In genomic region chr10:81626994-81627835, GRCm38 (mm10) we compare ENCODE assay signal across 8 mouse cellular contexts. TPM values are rescaled to one million over a fixed set of nuclear protein-coding genes. Genes with fewer than 3 reads are reported as not detected.
DNase-seq lines count a peak whose midpoint lies in the region; ATAC-seq and TF ChIP-seq lines count a peak whose summit lies in the region.

Gene Sirt6 (minus strand): TSS chr10:81627797.

- H3K36me3 ChIP-seq in embryonic facial prominence, embryonic 14.5 days (ENCODE audit: control insufficient read depth, insufficient read depth, low read length): peaks cover 36% of the 10 kb centered on the region
- H3K36me3 ChIP-seq in limb, embryonic 14.5 days (ENCODE audit: control insufficient read depth, insufficient read depth, low read length): peaks cover 37% of the 10 kb centered on the region
- peaks cover 15% of the 10 kb centered on the region for H3K36me3 ChIP-seq in midbrain, postnatal 0 days (ENCODE audit: insufficient read depth, low read length)

- TF ChIP-seq POLR2A in limb, embryonic 14.5 days (IDR thresholded peaks at IDR 0.05; ENCODE audit: borderline replicate concordance, extremely low read depth, insufficient read depth, insufficient read length): 0 out of 2 replicates have a peak, but pooled peaks have one; percentile 4

- DNase-seq in 3T3-L1 (ENCODE audit: low read depth, low spot score): peak; percentile 97
- peak; percentile 67 to 82 for DNase-seq in adrenal gland, postnatal 4 days (ENCODE audit: low spot score in 2 of 2)
- peak; percentile 99 for DNase-seq in embryonic facial prominence, embryonic 14.5 days (ENCODE audit: low spot score)
- peak; percentile 91 for DNase-seq in heart, adult 8-10 months (ENCODE audit: low spot score)
- DNase-seq in kidney, adult 9 months: peak; percentile 95
- DNase-seq in limb, embryonic 14.5 days (ENCODE audit: low spot score): peak; percentile 95
- peak; percentile 97 for DNase-seq in midbrain, postnatal 0 days (ENCODE audit: low spot score)
- peak; percentile 77 to 81 for DNase-seq in spleen, postnatal 14 days (ENCODE audit: low spot score in 2 of 2)

- WGBS in embryonic facial prominence, embryonic 14.5 days: 4% methylated on average over 40 of the region's 40 CpGs
- 4% methylated on average over 39 of the region's 40 CpGs for WGBS in limb, embryonic 14.5 days
- WGBS in midbrain, postnatal 0 days: 5% methylated on average over 40 of the region's 40 CpGs

- TF ChIP-seq CTCF in midbrain, postnatal 0 days (IDR thresholded peaks at IDR 0.05): no peak

- no peaks in the 10 kb centered on the region for H3K27me3 ChIP-seq in embryonic facial prominence, embryonic 14.5 days (replicated peaks; ENCODE audit: control insufficient read depth, insufficient read depth, low read length)
- H3K27me3 ChIP-seq in limb, embryonic 14.5 days (ENCODE audit: control insufficient read depth, insufficient read depth, low read length): no peaks in the 10 kb centered on the region
- H3K27me3 ChIP-seq in midbrain, postnatal 0 days (ENCODE audit: insufficient read depth, low read length): no peaks in the 10 kb centered on the region

- peak within 1 kb of the TSS; percentile 75 for H3K4me3 ChIP-seq in embryonic facial prominence, embryonic 14.5 days (ENCODE audit: low read depth, low read length)
- peak within 1 kb of the TSS; percentile 65 for H3K4me3 ChIP-seq in limb, embryonic 14.5 days (replicated peaks; ENCODE audit: low read length)
- peak within 1 kb of the TSS; percentile 72 for H3K4me3 ChIP-seq in midbrain, postnatal 0 days (ENCODE audit: low read depth, low read length)

- peak within 1 kb of the TSS; percentile 85 for H3K4me2 ChIP-seq in embryonic facial prominence, embryonic 14.5 days (ENCODE audit: low read depth, low read length)
- H3K4me2 ChIP-seq in limb, embryonic 14.5 days (replicated peaks; ENCODE audit: low read depth, low read length, severe bottlenecking): peak within 1 kb of the TSS; percentile 69
- peak within 1 kb of the TSS; percentile 85 for H3K4me2 ChIP-seq in midbrain, postnatal 0 days (ENCODE audit: low read depth, low read length, poor library complexity, severe bottlenecking)

- peak within 1 kb of the TSS; percentile 79 for H3K9ac ChIP-seq in embryonic facial prominence, embryonic 14.5 days (ENCODE audit: low read depth, low read length)
- H3K9ac ChIP-seq in limb, embryonic 14.5 days (ENCODE audit: low read depth, low read length, severe bottlenecking): peak within 1 kb of the TSS; percentile 67
- peak within 1 kb of the TSS; percentile 83 for H3K9ac ChIP-seq in midbrain, postnatal 0 days (replicated peaks; ENCODE audit: low read length, poor library complexity, severe bottlenecking)

- H3K9me3 ChIP-seq in embryonic facial prominence, embryonic 14.5 days (ENCODE audit: control insufficient read depth, low read length): no peaks in the 10 kb centered on the region
- no peaks in the 10 kb centered on the region for H3K9me3 ChIP-seq in limb, embryonic 14.5 days (ENCODE audit: control insufficient read depth, low read length)
- H3K9me3 ChIP-seq in midbrain, postnatal 0 days (ENCODE audit: low read length): no peaks in the 10 kb centered on the region

- peak; percentile 92 for ATAC-seq in embryonic facial prominence, embryonic 14.5 days (ENCODE audit: low read depth)
- peak; percentile 92 for ATAC-seq in limb, embryonic 14.5 days (ENCODE audit: low FRiP score, low read depth)
- ATAC-seq in midbrain, postnatal 0 days (ENCODE audit: low FRiP score): peak; percentile 86

- H3K27ac ChIP-seq in embryonic facial prominence, embryonic 14.5 days (replicated peaks; ENCODE audit: low read depth, low read length): peak within 1 kb of the TSS; percentile 92
- peak within 1 kb of the TSS; percentile 85 for H3K27ac ChIP-seq in limb, embryonic 14.5 days (replicated peaks; ENCODE audit: low read depth, low read length)
- peak within 1 kb of the TSS; percentile 85 for H3K27ac ChIP-seq in midbrain, postnatal 0 days (ENCODE audit: low read depth, low read length)

- peaks cover 9% of the 10 kb centered on the region for H3K4me1 ChIP-seq in embryonic facial prominence, embryonic 14.5 days (ENCODE audit: control insufficient read depth, insufficient read depth, low read length)
- H3K4me1 ChIP-seq in limb, embryonic 14.5 days (ENCODE audit: control insufficient read depth, insufficient read depth, low read length): peaks cover 13% of the 10 kb centered on the region
- peaks cover 6% of the 10 kb centered on the region; the same call in 1 of the 2 replicates for H3K4me1 ChIP-seq in midbrain, postnatal 0 days (ENCODE audit: insufficient read depth, low read length)

RNA-seq across cellular contexts. Expression of gene Sirt6, which starts in this region (rescaled TPM):
- 10 to 100 TPM; 40.1 to 40.7 TPM for total RNA-seq in adrenal gland, postnatal 4 days (2021)
- 24.4 and 29.0 TPM in 2 replicates for polyA plus RNA-seq in embryonic facial prominence, embryonic 14.5 days (2014; fragmentation: Nextera tagmentation; extraction: Ambion mirVana)
- 1 to 10 TPM; 6.8 to 8.4 (median 7.3) TPM for total RNA-seq in heart, adult 8-10 months (2022)
- polyA plus RNA-seq in limb, embryonic 14.5 days (2012; rRNA removed): 70.7 and 92.4 TPM in 2 replicates
- polyA plus RNA-seq in limb, embryonic 14.5 days (2014; fragmentation: Nextera tagmentation; extraction: Ambion mirVana): 39.5 and 40.7 TPM in 2 replicates
- 25.0 and 33.8 TPM in 2 replicates for total RNA-seq in midbrain, postnatal 0 days (2014; rRNA removed)
- 41.0 and 42.6 TPM in 2 replicates for polyA plus RNA-seq in midbrain, postnatal 0 days (2015; fragmentation: Nextera tagmentation; extraction: Ambion mirVana)

Comparison
In these comparisons a context has a peak if more than half of its experiments do, and no peak if none do; other contexts are left out.
1. Peak in every context shown above with its lines: DNase-seq, ATAC-seq, H3K4me3 ChIP-seq and H3K27ac ChIP-seq.